Mouse (Mus musculus): ENCODE data around the gene Cyfip1. TPM values are rescaled to one million over a fixed set of nuclear protein-coding genes. Genes with fewer than 3 reads are reported as not detected.

Gene Cyfip1
- polyA plus RNA-seq, 1 experiment from 2014 or later: 68.4 TPM

DNA sequence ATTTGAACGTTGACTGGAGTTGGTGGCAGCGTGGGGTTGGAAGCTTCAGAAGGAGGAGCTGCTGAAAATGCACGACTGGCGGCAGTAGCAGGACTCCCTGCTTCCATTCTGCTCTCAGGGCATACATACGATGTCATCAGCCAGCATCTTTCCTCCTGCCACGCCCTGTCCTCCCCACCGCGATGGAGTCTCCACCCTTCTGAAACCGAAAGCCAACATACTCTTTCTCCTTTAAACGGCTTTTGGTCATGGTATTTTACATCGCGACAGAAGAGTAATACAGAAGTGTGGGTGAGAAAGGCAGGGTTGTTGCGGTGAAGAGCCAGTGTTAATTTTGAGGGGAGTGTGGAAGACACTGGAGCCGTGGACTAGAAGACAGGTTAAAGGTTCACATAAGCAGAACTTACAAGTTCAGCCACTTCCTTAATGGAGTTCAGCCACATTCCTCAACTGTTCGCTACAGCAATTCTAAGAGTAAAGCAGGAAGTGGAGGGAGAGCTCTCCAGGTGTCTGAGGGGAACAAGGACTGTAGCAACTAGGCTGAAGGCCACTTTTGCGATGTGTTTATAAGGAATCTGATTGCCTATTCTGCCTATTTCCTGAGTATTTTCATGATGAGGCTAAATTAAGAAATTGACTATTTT, 126.8 kb downstream of the Cyfip1 start:
- Histone ChIP-seq H3K9me3 (no peaks in the 10 kb centered on the region), H3K27me3 (ENCODE audit: insufficient read depth, poor library complexity, severe bottlenecking) (no peaks in the 10 kb centered on the region), H3K4me3 (peak overlapping the region; percentile 47), H3K4me1 (peaks cover 5% of the 10 kb centered on the region; the same call in 1 of the 2 replicates), H3K36me3 (no peaks in the 10 kb centered on the region), H3K27ac (no peak overlapping the region)
- 32% methylated on average over 16 of the region's 16 CpGs for WGBS
- no peak for DNase-seq (ENCODE audit: low spot score)

DNA sequence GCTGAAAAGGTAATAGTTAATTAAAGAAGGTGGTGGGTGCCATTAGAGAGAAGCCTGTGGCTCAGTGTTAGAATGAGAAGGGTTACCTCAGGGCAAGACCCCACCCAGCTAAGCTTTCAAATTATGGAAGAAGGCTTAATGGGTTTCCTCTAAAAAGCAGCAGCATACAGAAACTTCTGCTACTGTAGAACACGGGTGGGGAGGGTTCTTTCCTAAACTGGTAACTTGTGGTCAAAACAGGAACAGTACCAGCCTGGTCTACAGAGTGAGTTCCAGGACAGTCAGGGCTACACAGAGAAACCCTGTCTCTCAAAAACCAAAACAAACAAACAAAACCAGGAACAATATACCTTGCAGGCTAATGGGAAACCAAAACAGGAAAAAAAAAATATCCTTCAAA, 127.9 kb downstream of the Cyfip1 start:
- Histone ChIP-seq H3K9me3 (no peaks in the 10 kb centered on the region), H3K4me1 (peaks cover 5% of the 10 kb centered on the region; the same call in 1 of the 2 replicates), H3K27me3 (ENCODE audit: insufficient read depth, poor library complexity, severe bottlenecking) (no peaks in the 10 kb centered on the region), H3K27ac (no peak overlapping the region), H3K4me3 (no peak overlapping the region), H3K36me3 (no peaks in the 10 kb centered on the region)
- WGBS: 71% methylated on average over 1 of the region's 1 CpGs
- DNase-seq (ENCODE audit: low spot score): no peak

DNA sequence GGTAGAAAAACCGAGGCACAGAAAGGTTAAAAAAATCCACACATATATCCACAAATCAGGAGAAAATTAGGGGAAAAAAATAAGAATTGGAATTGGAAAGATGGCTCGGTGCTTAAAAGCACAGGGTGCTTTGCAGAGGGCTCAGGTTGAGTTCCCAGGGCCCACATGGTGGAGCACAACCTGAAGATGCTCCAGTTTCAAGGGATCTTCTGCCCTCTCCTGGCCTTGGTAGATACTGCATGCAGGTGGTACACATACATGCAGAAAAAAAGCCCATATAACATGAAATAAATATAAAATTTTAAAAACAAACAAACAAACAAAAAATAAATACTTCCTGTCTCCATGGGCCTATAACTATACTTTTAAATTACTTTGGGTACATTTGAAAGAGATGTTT, 132.9 kb downstream of the Cyfip1 start:
- no peaks in the 10 kb centered on the region for H3K4me1 ChIP-seq
- no peaks in the 10 kb centered on the region for H3K27me3 ChIP-seq (ENCODE audit: insufficient read depth, poor library complexity, severe bottlenecking)
- WGBS: 92% methylated on average over 2 of the region's 2 CpGs
- H3K9me3 ChIP-seq: no peaks in the 10 kb centered on the region
- H3K27ac ChIP-seq: no peak overlapping the region
- no peak overlapping the region for H3K4me3 ChIP-seq
- peaks cover 4% of the 10 kb centered on the region; the same call in 1 of the 2 replicates for H3K36me3 ChIP-seq
- no peak for DNase-seq (ENCODE audit: low spot score)

DNA sequence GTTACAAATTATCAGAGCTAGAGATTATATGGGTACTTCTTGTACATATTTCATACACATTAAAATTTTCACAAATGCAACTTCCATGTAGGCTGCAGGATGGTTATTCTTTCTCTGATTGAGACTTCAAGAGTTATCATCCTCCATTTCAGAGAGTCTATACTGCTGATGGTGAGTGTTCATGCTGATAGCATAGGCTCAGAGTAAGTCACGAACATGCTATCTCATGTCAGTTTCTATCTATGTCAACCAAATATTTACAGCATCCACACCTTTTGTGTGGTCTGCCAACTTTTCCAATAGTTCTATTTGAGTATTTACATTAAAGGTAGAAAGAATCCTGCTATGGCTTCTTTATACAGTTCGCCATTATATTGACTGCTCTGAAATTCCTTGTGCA, 140.0 kb downstream of the Cyfip1 start:
- no peaks in the 10 kb centered on the region for H3K4me1 ChIP-seq
- WGBS: 76% methylated on average over 2 of the region's 2 CpGs

More for the DNA sequence above, 140.0 kb downstream of the Cyfip1 start:
- Histone ChIP-seq H3K9me3 (no peaks in the 10 kb centered on the region), H3K36me3 (peaks cover 11% of the 10 kb centered on the region), H3K27ac (no peak overlapping the region), H3K27me3 (ENCODE audit: insufficient read depth, poor library complexity, severe bottlenecking) (no peaks in the 10 kb centered on the region), H3K4me3 (no peak overlapping the region)
- no peak for DNase-seq (ENCODE audit: low spot score)

Other genes starting within 250 kb of the Cyfip1 start
- gene Siglech, start 73.6 kb upstream of the Cyfip1 start, polyA plus RNA-seq (2016; fragmentation: Nextera tagmentation; extraction: Ambion mirVana): not detected in 2 replicates
- 24.9 and 26.7 TPM in 2 replicates for gene Tubgcp5, start 47.6 kb upstream of the Cyfip1 start, polyA plus RNA-seq (2016; fragmentation: Nextera tagmentation; extraction: Ambion mirVana)
- gene Nipa2, start 120.7 kb downstream of the Cyfip1 start, polyA plus RNA-seq (2016; fragmentation: Nextera tagmentation; extraction: Ambion mirVana): 41.3 and 45.2 TPM in 2 replicates
- gene Nipa1, start 178.2 kb downstream of the Cyfip1 start, polyA plus RNA-seq (2016; fragmentation: Nextera tagmentation; extraction: Ambion mirVana): 5.6 and 6.8 TPM in 2 replicates
- gene Herc2, start 208.5 kb downstream of the Cyfip1 start, polyA plus RNA-seq (2016; fragmentation: Nextera tagmentation; extraction: Ambion mirVana): 18.1 and 20.8 TPM in 2 replicates

Measured in heart, embryonic 10.5 days (tissue).